8 mouse cellular contexts compared by ENCODE assay signal in the genomic region with DNA sequence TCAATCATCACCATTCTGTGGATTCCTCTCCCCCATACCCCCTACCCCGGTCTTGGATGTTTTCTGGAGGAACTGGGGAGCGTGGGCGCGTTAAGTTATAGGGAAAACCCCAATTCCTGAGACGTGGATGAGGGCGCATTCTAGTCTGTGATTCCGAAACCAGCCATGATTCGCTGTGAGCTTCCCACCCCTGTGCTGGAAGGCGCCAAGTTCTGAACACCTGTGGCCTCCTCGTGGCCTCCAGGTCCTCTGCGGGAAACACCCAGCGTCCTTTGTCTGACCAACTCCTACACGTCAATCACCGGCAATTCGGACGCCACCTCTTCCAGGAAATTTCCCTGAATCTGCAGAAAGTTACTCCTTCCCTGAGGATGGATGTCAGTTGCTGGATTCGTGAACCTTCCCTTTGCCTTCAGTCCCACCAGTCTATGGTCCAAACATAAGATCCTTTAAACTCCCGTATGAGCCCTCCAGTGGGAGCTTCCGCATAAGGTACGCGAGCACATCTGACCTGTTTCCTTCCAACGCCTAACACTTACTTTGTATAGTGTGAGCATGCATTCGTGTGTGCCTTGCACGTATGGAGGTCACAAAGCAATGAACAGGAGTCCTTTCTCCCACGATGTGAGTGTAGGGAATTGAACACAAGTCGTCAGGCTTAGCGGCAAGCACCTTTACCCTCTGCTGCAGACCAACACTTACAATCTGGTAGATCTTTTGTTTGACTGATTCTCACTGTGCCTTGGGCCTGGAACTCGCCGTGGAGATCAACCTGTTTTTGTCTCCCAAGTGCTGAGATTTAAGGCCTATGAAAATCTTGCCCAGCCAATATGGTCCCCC. TPM values are rescaled to one million over a fixed set of nuclear protein-coding genes. Genes with fewer than 3 reads are reported as not detected.
DNase-seq lines count a peak whose midpoint lies in the region; ATAC-seq and TF ChIP-seq lines count a peak whose summit lies in the region.

No protein-coding gene starts in this region.

- under 1% methylated on average over 29 of the region's 29 CpGs for WGBS in lung, postnatal 0 days
- under 1% methylated on average over 29 of the region's 29 CpGs for WGBS in liver, embryonic 12.5 days (ENCODE audit: insufficient replicate concordance)
- under 1% methylated on average over 29 of the region's 29 CpGs for WGBS in stomach, embryonic 15.5 days

- no peaks in the 10 kb centered on the region for H3K9me3 ChIP-seq in lung, postnatal 0 days (ENCODE audit: low read length)
- no peaks in the 10 kb centered on the region for H3K9me3 ChIP-seq in liver, embryonic 12.5 days (replicated peaks)
- no peaks in the 10 kb centered on the region for H3K9me3 ChIP-seq in stomach, embryonic 15.5 days

- H3K9ac ChIP-seq in lung, postnatal 0 days (replicated peaks; ENCODE audit: low read depth): peak overlapping the region; percentile 43
- peak overlapping the region; percentile 76 for H3K9ac ChIP-seq in liver, embryonic 12.5 days
- H3K9ac ChIP-seq in stomach, embryonic 15.5 days: peak overlapping the region; percentile 62

- TF ChIP-seq CTCF in lung, postnatal 0 days (IDR thresholded peaks at IDR 0.05): peak; percentile 25; the same call in 1 of the 2 replicates

- H3K36me3 ChIP-seq in lung, postnatal 0 days (ENCODE audit: insufficient read depth, low read length): peaks cover 8% of the 10 kb centered on the region; the same call in 1 of the 2 replicates
- peaks cover 48% of the 10 kb centered on the region for H3K36me3 ChIP-seq in liver, embryonic 12.5 days
- H3K36me3 ChIP-seq in stomach, embryonic 15.5 days: peaks cover 14% of the 10 kb centered on the region

- peak overlapping the region; percentile 65 for H3K4me2 ChIP-seq in lung, postnatal 0 days (replicated peaks; ENCODE audit: low read depth, low read length)
- H3K4me2 ChIP-seq in liver, embryonic 12.5 days: peak overlapping the region; percentile 99
- H3K4me2 ChIP-seq in stomach, embryonic 15.5 days: peak overlapping the region; percentile 68

- ATAC-seq in lung, postnatal 0 days: peak; percentile 14
- peak; percentile 43 for ATAC-seq in erythroid progenitor cell, adult 5-6 weeks (replicated peaks; ENCODE audit: low FRiP score, poor library complexity, severe bottlenecking)
- ATAC-seq in liver, embryonic 12.5 days: peak; percentile 23
- peak; percentile 12; the same call in 1 of the 2 replicates for ATAC-seq in stomach, embryonic 15.5 days (ENCODE audit: insufficient read depth, low FRiP score, low read depth)

- peak overlapping the region; percentile 81 for H3K27ac ChIP-seq in lung, postnatal 0 days (ENCODE audit: low read length)
- peak overlapping the region; percentile 87 for H3K27ac ChIP-seq in liver, embryonic 12.5 days
- peak overlapping the region; percentile 96 for H3K27ac ChIP-seq in stomach, embryonic 15.5 days

- H3K4me3 ChIP-seq in lung, postnatal 0 days (ENCODE audit: low read depth, low read length): peak overlapping the region; percentile 44
- H3K4me3 ChIP-seq in liver, embryonic 12.5 days: peak overlapping the region; percentile 85
- peak overlapping the region; percentile 73 for H3K4me3 ChIP-seq in stomach, embryonic 15.5 days (replicated peaks)

- no peaks in the 10 kb centered on the region for H3K27me3 ChIP-seq in lung, postnatal 0 days (replicated peaks; ENCODE audit: insufficient read depth, low read length)
- no peaks in the 10 kb centered on the region for H3K27me3 ChIP-seq in liver, embryonic 12.5 days (replicated peaks)
- H3K27me3 ChIP-seq in stomach, embryonic 15.5 days (replicated peaks): no peaks in the 10 kb centered on the region

- H3K4me1 ChIP-seq in lung, postnatal 0 days (ENCODE audit: insufficient read depth, low read depth, low read length): no peaks in the 10 kb centered on the region; the same call in 1 of the 2 replicates
- H3K4me1 ChIP-seq in liver, embryonic 12.5 days: peaks cover 51% of the 10 kb centered on the region
- H3K4me1 ChIP-seq in stomach, embryonic 15.5 days: peaks cover 33% of the 10 kb centered on the region

- TF ChIP-seq EP300 in lung, postnatal 0 days (IDR thresholded peaks at IDR 0.05): no peak

- no peak for DNase-seq in lung, postnatal 0 days (ENCODE audit: low spot score)
- no peak for DNase-seq in lung, postnatal 25 days (ENCODE audit: low spot score)
- DNase-seq in layer of hippocampus, adult 9-10 months (ENCODE audit: low spot score): no peak
- no peak for DNase-seq in adrenal gland, postnatal 14 days
- DNase-seq in lung, postnatal 4 days: no peak

RNA-seq across cellular contexts. Expression of a gene that starts 0.7 kb away (rescaled TPM):
- polyA plus RNA-seq in lung, postnatal 0 days (2015; fragmentation: Nextera tagmentation; extraction: Ambion mirVana): 146 and 159 TPM in 2 replicates
- 17.3 and 28.9 TPM in 2 replicates for total RNA-seq in erythroid progenitor cell, adult 5-6 weeks (2015; ENCODE audit: low replicate concordance)
- 2.3 and 25.4 TPM in 2 replicates for total RNA-seq in erythroid progenitor cell, adult 5-6 weeks (2017; ENCODE audit: low replicate concordance)
- polyA plus RNA-seq in liver, embryonic 12.5 days (2016; fragmentation: Nextera tagmentation; extraction: Ambion mirVana): 248 and 262 TPM in 2 replicates
- polyA plus RNA-seq in stomach, embryonic 15.5 days (2015; fragmentation: Nextera tagmentation; extraction: Ambion mirVana): 396 and 430 TPM in 2 replicates
- 224 and 250 TPM in 2 replicates for total RNA-seq in adrenal gland, postnatal 14 days (2021)

RNA-seq across cellular contexts. Expression of a gene that starts 10.3 kb away (rescaled TPM):
- polyA plus RNA-seq in lung, postnatal 0 days (2015; fragmentation: Nextera tagmentation; extraction: Ambion mirVana): 90.4 and 96.5 TPM in 2 replicates
- total RNA-seq in erythroid progenitor cell, adult 5-6 weeks (2015; ENCODE audit: low replicate concordance): 50.7 and 80.7 TPM in 2 replicates
- 44.2 and 62.0 TPM in 2 replicates for total RNA-seq in erythroid progenitor cell, adult 5-6 weeks (2017; ENCODE audit: low replicate concordance)
- 50.4 and 55.9 TPM in 2 replicates for polyA plus RNA-seq in liver, embryonic 12.5 days (2016; fragmentation: Nextera tagmentation; extraction: Ambion mirVana)
- 89.5 and 94.4 TPM in 2 replicates for polyA plus RNA-seq in stomach, embryonic 15.5 days (2015; fragmentation: Nextera tagmentation; extraction: Ambion mirVana)
- 95.1 and 108 TPM in 2 replicates for total RNA-seq in adrenal gland, postnatal 14 days (2021)

RNA-seq across cellular contexts. Expression of a gene that starts 11.4 kb away (rescaled TPM):
- polyA plus RNA-seq in lung, postnatal 0 days (2015; fragmentation: Nextera tagmentation; extraction: Ambion mirVana): 29.0 and 33.2 TPM in 2 replicates
- total RNA-seq in erythroid progenitor cell, adult 5-6 weeks (2015; ENCODE audit: low replicate concordance): 6.3 and 10.1 TPM in 2 replicates
- 3.6 and 8.7 TPM in 2 replicates for total RNA-seq in erythroid progenitor cell, adult 5-6 weeks (2017; ENCODE audit: low replicate concordance)
- 23.6 and 25.4 TPM in 2 replicates for polyA plus RNA-seq in liver, embryonic 12.5 days (2016; fragmentation: Nextera tagmentation; extraction: Ambion mirVana)
- 47.3 and 47.7 TPM in 2 replicates for polyA plus RNA-seq in stomach, embryonic 15.5 days (2015; fragmentation: Nextera tagmentation; extraction: Ambion mirVana)
- total RNA-seq in adrenal gland, postnatal 14 days (2021): 16.1 and 16.6 TPM in 2 replicates

RNA-seq across cellular contexts. Expression of a gene that starts 12.4 kb away (rescaled TPM):
- polyA plus RNA-seq in lung, postnatal 0 days (2015; fragmentation: Nextera tagmentation; extraction: Ambion mirVana): 5.4 and 5.6 TPM in 2 replicates
- total RNA-seq in erythroid progenitor cell, adult 5-6 weeks (2015; ENCODE audit: low replicate concordance): 1.1 TPM in 1 of 2 replicates, not detected in the other
- 1.7 TPM in 1 of 2 replicates, not detected in the other for total RNA-seq in erythroid progenitor cell, adult 5-6 weeks (2017; ENCODE audit: low replicate concordance)
- polyA plus RNA-seq in liver, embryonic 12.5 days (2016; fragmentation: Nextera tagmentation; extraction: Ambion mirVana): 4.0 and 4.3 TPM in 2 replicates
- 19.3 and 19.4 TPM in 2 replicates for polyA plus RNA-seq in stomach, embryonic 15.5 days (2015; fragmentation: Nextera tagmentation; extraction: Ambion mirVana)
- total RNA-seq in adrenal gland, postnatal 14 days (2021): 9.6 and 12.4 TPM in 2 replicates

RNA-seq across cellular contexts. Expression of a gene that starts 29.1 kb away (rescaled TPM):
- polyA plus RNA-seq in lung, postnatal 0 days (2015; fragmentation: Nextera tagmentation; extraction: Ambion mirVana): 18.1 and 20.5 TPM in 2 replicates
- 20.9 and 30.2 TPM in 2 replicates for total RNA-seq in erythroid progenitor cell, adult 5-6 weeks (2015; ENCODE audit: low replicate concordance)
- 15.8 and 31.6 TPM in 2 replicates for total RNA-seq in erythroid progenitor cell, adult 5-6 weeks (2017; ENCODE audit: low replicate concordance)
- polyA plus RNA-seq in liver, embryonic 12.5 days (2016; fragmentation: Nextera tagmentation; extraction: Ambion mirVana): 19.0 and 21.4 TPM in 2 replicates
- polyA plus RNA-seq in stomach, embryonic 15.5 days (2015; fragmentation: Nextera tagmentation; extraction: Ambion mirVana): 32.4 and 39.3 TPM in 2 replicates
- 76.3 and 77.2 TPM in 2 replicates for total RNA-seq in adrenal gland, postnatal 14 days (2021)
